Mouse (Mus musculus) brown adipose tissue, adult 24 weeks (tissue): ENCODE data around the gene Enpp6. TPM values are rescaled to one million over a fixed set of nuclear protein-coding genes. Genes with fewer than 3 reads are reported as not detected.

Experiments used
- H3K27ac ChIP-seq: fragments of 200-500 bp; replicated peaks from 2 replicates; pipeline ENCODE4 v1.5.1; 2012; ENCODE audit warnings: low read depth, mild to moderate bottlenecking, low read length
- H3K4me1 ChIP-seq: fragments of 200-500 bp; 2 replicates; pipeline ENCODE4 v1.6.1; 2012; ENCODE audit warnings: low read length, mixed read lengths; ENCODE audit not compliant: control insufficient read depth, insufficient read depth, insufficient read length
- H3K4me3 ChIP-seq: fragments of 200-500 bp; 2 replicates; pipeline ENCODE4 v1.5.1; 2012; ENCODE audit warnings: low read depth, mild to moderate bottlenecking, low read length, moderate library complexity; ENCODE audit not compliant: insufficient read depth
- polyA plus RNA-seq: library from polyadenylated mRNA; stranded (reverse); fragments of >200 nt; gene quantifications from 2 replicates; pipeline ENCODE4 v1.2.4, GENCODE M21; 2012; ENCODE audit not compliant: missing spikeins, insufficient read depth, insufficient read length

The Enpp6 gene
- polyA plus RNA-seq, 1 experiment, result 2.0 TPM

GRCm38 (mm10) chr8:47072001-47072400 lies 85.3 kb downstream of the Enpp6 start:
- Histone ChIP-seq H3K4me3 (no peak overlapping the region), H3K27ac (no peak overlapping the region), H3K4me1 (no peaks in the 10 kb centered on the region)

GRCm38 (mm10) chr8:47075941-47076555 lies 89.4 kb downstream of the Enpp6 start:
- Histone ChIP-seq H3K4me3 (no peak overlapping the region), H3K27ac (no peak overlapping the region), H3K4me1 (no peaks in the 10 kb centered on the region)

- Histone ChIP-seq H3K4me3 (no peak overlapping the region), H3K27ac (no peak overlapping the region), H3K4me1 (peaks cover 3% of the 10 kb centered on the region; the same call in 1 of the 2 replicates)
Measured at GRCm38 (mm10) chr8:47080037-47080436, 93.3 kb downstream of the Enpp6 start.

GRCm38 (mm10) chr8:47082201-47083027 lies 95.7 kb downstream of the Enpp6 start:
- no peak overlapping the region for H3K27ac ChIP-seq
- peaks cover 3% of the 10 kb centered on the region; the same call in 1 of the 2 replicates for H3K4me1 ChIP-seq
- peak overlapping the region; percentile 43 for H3K4me3 ChIP-seq

- no peak overlapping the region for H3K27ac ChIP-seq
- H3K4me3 ChIP-seq, result no peak overlapping the region
- no peaks in the 10 kb centered on the region for H3K4me1 ChIP-seq
Measured at GRCm38 (mm10) chr8:47090021-47090420, 103.3 kb downstream of the Enpp6 start.

GRCm38 (mm10) chr8:47105617-47106016 lies 118.9 kb downstream of the Enpp6 start:
- no peak overlapping the region for H3K27ac ChIP-seq
- no peak overlapping the region for H3K4me3 ChIP-seq
- no peaks in the 10 kb centered on the region for H3K4me1 ChIP-seq

GRCm38 (mm10) chr8:47114133-47114796 lies 127.6 kb downstream of the Enpp6 start:
- H3K4me3 ChIP-seq, result no peak overlapping the region
- no peaks in the 10 kb centered on the region for H3K4me1 ChIP-seq
- H3K27ac ChIP-seq, result no peak overlapping the region

- Histone ChIP-seq H3K27ac (no peak overlapping the region), H3K4me3 (no peak overlapping the region)
Measured at GRCm38 (mm10) chr8:47117336-47117735, 130.6 kb downstream of the Enpp6 start.

GRCm38 (mm10) chr8:47119895-47120294 lies 133.2 kb downstream of the Enpp6 start:
- Histone ChIP-seq H3K4me3 (no peak overlapping the region), H3K27ac (no peak overlapping the region), H3K4me1 (no peaks in the 10 kb centered on the region)

More at GRCm38 (mm10) chr8:47117336-47117735, 130.6 kb downstream of the Enpp6 start:
- H3K4me1 ChIP-seq, result no peaks in the 10 kb centered on the region

GRCm38 (mm10) chr8:47128859-47129258 lies 142.2 kb downstream of the Enpp6 start:
- H3K4me3 ChIP-seq, result no peak overlapping the region
- no peaks in the 10 kb centered on the region for H3K4me1 ChIP-seq
- H3K27ac ChIP-seq, result no peak overlapping the region

- Histone ChIP-seq H3K4me3 (no peak overlapping the region), H3K4me1 (peaks cover 4% of the 10 kb centered on the region; the same call in 1 of the 2 replicates), H3K27ac (no peak overlapping the region)
Measured at GRCm38 (mm10) chr8:47133381-47133780, 146.7 kb downstream of the Enpp6 start.

- Histone ChIP-seq H3K4me1 (peaks cover 4% of the 10 kb centered on the region; the same call in 1 of the 2 replicates), H3K4me3 (no peak overlapping the region)
Measured at GRCm38 (mm10) chr8:47134736-47135135, 148.0 kb downstream of the Enpp6 start.

GRCm38 (mm10) chr8:47135586-47135985 lies 148.9 kb downstream of the Enpp6 start:
- peaks cover 4% of the 10 kb centered on the region; the same call in 1 of the 2 replicates for H3K4me1 ChIP-seq
- peak overlapping the region; percentile 35; the same call in 1 of the 2 replicates for H3K4me3 ChIP-seq
- H3K27ac ChIP-seq, result no peak overlapping the region

More at GRCm38 (mm10) chr8:47134736-47135135, 148.0 kb downstream of the Enpp6 start:
- H3K27ac ChIP-seq, result no peak overlapping the region

- Histone ChIP-seq H3K4me3 (no peak overlapping the region), H3K4me1 (peaks cover 4% of the 10 kb centered on the region; the same call in 1 of the 2 replicates), H3K27ac (no peak overlapping the region)
Measured at GRCm38 (mm10) chr8:47136047-47136446, 149.4 kb downstream of the Enpp6 start.

- H3K4me1 ChIP-seq, result no peaks in the 10 kb centered on the region
Measured at GRCm38 (mm10) chr8:47145258-47145657, 158.6 kb downstream of the Enpp6 start.

More at GRCm38 (mm10) chr8:47145258-47145657, 158.6 kb downstream of the Enpp6 start:
- H3K4me3 ChIP-seq, result no peak overlapping the region
- H3K27ac ChIP-seq, result no peak overlapping the region
